Mouse (Mus musculus) thymus, postnatal 14 days (tissue): ENCODE data around the gene Rdh1.

Source experiments
- DNase-seq: peaks from one replicate; pipeline ENCODE4 v3.0.0; 2021

Gene Rdh1

DNA sequence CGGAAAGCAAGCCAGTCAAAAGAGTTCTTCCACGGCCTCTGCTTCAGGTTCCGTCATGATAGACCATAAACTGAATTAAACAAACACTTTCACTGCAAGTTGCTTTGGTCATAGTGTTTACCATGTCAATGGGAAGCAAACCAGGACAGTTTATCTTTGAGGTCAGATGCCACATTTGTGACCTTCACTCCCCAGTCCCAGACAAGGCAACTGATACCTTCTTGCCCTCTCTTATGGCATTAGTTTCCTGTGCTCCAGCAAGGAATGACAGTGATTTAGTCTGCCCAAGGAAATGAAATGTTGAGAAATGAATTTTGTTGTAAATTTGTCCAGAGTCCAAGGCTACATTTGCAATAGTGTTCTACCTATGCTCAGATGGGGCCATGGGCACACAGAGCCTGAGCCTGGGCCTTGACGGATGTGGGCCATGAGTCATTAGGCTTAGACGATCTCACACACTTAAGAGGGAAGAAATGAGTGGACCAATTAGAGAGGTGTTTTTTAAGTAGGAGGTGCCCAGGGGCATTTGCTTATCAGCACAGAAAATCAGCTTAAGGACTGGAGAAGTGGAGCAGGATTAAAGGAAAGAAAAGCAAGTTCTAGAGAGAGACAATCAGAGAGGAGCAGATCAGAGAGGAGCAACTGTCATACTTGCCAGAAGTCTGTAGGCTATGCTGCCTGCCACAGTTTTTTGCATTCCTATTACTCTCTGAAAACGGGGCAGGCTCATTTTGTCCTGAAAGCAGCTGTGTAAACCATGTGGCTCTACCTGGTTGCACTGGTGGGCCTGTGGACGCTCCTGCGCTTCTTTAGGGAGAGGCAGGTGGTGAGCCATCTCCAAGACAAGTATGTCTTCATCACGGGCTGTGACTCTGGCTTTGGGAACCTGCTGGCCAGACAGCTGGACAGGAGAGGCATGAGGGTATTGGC lies at the start of gene Rdh1, which contains the start of gene Rdh16f1:
Gene Rdh1 (plus strand): TSS at position 541 of the 930 bp plus-strand sequence.
Gene Rdh16f1 (plus strand): TSS at position 607 of the 930 bp plus-strand sequence.
- DNase-seq, result no peak

- DNase-seq, result no peak
Observed at GRCm38 (mm10) chr10:127710331-127710730, 49.2 kb upstream of the Rdh1 start.

DNA sequence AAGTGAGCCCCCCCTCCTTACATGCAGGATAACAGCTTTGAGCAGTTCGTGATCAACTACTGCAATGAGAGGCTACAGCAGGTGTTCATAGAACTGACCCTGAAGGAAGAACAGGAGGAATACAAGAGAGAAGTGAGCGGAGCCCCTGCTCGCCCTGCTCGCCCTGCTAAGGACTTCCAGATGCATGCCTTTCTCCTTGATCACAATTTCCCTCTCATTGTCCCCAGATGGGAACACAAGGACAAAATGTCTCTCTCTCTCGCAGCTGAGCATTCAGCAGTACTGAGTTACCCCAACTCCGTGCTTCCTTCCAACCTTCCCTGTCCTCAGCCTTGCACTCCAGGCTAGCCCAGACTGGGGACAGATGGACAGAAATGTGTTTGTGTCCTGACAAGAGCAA lies 46.8 kb upstream of the Rdh1 start:
- no peak for DNase-seq

GRCm38 (mm10) chr10:127721671-127722418 lies 37.7 kb upstream of the Rdh1 start:
- DNase-seq, result no peak

DNA sequence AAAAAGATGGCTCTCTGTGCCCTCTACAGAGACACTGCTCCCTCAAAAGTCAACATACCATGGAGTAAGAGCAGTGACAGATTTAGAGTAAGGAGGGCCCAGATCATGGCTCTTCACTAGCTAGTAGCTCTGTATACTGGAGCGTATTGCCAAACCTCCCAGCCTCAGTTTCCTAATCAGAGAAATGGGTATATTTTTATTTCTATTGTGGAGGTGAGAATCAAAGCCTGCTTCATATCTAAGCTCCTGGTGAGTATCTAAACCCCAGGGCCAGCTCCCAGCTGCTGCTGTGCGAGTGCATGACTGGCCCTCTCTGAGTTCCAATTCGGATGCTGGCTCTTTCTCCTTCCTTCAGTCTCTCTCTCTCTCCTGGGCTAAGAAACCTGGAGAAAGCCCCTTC lies 35.3 kb upstream of the Rdh1 start, which contains the start of gene Tac2:
Gene Tac2 (plus strand): TSS at position 301 of the 400 bp plus-strand sequence.
- DNase-seq, result no peak

- DNase-seq, result no peak
Observed at GRCm38 (mm10) chr10:127725136-127725535, 34.4 kb upstream of the Rdh1 start.

- DNase-seq, result no peak
Observed at GRCm38 (mm10) chr10:127728437-127728836, 31.1 kb upstream of the Rdh1 start.

DNA sequence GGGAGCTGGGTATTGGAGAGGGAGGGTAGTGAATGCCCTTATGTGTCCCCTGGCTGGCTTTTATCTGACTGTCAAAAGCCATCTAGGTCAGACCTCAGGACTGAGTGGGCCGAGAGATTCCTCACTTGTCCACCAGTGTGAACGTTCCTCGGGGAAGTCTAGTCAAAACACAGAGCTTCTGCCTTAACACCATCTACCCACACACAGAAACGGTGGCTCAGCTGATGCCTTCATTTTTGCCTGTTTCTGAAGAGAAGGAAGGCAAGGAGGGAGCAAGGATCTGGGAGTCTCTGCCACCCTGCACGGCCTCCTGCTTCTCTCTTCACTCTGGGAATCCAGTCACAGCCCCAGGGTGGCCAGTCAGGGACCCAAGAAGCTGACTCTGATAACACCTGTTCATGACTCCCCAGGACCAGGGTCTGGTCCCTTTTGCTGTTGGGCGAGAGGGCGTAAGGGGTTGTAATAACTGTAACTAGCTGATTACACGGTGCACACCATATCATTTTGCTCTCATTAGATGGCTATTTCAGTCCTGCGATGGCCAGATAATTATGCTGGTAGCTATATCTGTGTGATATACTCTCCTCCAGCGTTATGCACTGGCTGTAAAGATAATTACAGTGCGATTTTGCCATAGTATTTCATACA lies 29.1 kb upstream of the Rdh1 start:
- no peak for DNase-seq

- no peak for DNase-seq
Observed at GRCm38 (mm10) chr10:127730933-127731310, 28.6 kb upstream of the Rdh1 start.

DNA sequence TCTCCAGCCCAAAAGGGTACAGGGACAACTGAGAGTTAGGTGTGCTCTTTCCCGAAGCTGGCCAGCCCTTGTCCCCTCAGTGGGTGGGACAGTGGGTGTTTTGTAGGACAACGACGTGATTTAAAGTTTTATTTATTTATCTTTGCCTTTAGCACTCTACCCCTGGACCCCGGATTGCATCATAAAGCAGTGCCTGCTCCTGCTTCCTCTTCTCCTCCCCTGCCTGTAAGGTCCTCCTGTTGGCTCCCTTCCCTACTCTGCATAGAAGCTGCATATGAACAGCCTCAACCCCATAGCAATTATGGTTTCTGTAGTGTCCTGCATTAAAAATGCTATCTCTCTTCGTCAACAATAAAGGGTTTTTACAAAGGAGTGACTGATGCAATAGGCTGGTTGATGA lies 28.1 kb upstream of the Rdh1 start:
- no peak for DNase-seq

- DNase-seq, result no peak
Observed at GRCm38 (mm10) chr10:127734434-127734833, 25.1 kb upstream of the Rdh1 start.

DNA sequence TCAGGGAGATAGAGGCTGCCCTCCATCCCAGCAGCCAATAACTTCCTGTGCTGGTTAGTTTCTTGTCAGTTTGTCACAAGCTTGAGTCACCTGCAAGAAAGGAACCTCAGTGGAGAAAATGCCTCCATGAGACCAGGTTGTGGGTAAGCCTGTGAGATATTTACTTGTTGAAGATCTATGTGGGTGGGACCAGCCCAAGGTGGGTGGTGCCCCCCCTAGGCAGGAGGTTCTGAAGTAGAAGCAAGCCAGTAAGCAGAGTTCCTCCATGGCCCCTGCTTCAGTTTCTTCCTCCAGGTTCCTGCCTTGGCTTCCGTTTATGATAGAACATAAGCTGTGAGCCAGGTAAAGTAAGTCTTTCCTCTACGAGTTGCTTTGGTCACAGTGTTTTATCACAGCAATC lies 23.3 kb upstream of the Rdh1 start:
- DNase-seq, result no peak

DNA sequence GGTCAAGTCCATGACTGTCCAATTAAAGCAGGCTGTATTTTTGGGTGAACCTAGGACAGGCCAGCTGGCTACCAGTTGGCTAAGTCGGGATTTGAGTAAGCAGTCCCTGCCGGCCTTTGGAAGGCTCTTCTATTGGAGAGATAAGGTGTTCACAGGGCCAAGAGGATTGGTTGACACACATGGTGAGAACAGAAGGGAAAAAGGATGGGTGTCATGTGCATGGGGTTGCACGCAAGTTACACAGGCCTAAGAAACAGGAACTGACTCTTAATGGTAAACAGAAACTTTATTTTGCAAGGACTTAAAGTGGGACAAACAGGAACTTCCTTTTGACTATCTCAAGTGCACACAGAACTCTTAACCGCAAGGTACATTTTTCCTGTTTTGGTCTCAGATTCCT lies 22.6 kb upstream of the Rdh1 start:
- no peak for DNase-seq

GRCm38 (mm10) chr10:127737552-127737951 lies 22.0 kb upstream of the Rdh1 start:
- DNase-seq, result no peak

DNA sequence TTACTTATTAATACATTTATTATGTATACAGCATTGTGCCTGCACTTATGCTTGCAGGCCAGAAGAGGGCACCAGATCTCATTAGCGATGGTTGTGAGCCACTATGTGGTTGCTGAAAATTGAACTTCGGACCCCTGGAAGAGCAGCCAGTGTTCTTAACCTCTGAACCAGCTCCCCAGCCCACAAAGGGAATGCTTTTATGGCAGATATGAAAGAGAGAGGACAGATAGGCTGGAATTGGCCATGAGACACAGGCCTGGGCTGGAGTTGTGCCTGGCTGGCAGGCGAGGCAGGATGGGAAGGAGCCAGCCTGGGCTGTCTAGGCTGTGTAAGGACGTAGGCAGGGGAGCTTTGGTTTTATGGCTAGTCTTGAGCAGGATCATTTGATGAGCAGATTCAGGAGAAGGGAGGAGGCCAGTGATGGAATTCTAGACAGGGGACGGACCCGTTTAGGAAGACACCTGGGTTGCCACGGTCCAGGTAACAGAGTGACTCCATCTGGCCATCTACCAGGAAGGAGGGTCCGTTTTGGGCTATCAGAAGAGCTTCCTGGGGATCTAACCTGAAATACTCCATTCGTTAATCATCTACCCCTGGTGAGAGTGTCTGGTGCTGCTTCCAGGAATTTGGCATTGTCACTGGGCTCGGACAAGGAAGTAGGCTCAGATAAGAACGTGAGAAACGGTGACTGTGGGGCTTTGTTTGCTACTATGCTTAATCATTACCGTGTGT lies 21.2 kb upstream of the Rdh1 start:
- DNase-seq, result peak; percentile 53

DNA sequence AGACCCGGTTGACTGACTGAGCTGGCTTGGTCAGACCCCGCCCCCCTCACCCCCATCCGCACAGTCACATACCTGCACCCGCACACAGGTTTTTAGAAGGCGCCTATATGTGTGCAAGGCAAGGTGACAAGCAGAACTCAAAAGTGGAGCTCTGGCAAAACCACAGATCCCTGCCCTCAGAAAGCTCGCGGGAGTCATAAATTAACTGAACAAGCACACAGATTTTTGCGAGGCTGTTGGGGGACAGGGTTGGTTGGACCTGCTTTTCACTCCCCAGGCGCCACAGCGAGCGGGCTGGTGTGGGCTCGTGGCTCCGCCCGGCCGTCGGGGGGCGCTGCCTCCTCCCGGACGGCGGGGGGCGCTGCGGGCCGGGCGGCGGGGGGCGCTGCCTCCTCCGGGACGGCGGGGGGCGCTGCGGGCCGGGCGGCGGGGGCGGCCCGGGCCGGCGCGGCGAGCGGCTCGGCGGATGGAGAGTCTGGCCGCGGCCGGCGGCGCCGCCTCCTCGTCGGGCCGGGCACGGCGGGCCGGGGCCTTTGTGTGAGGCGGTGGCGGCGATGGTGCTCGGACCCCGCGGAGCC lies 20.3 kb upstream of the Rdh1 start, which contains the start of gene Zbtb39:
Gene Zbtb39 (plus strand): TSS at position 456 of the 578 bp plus-strand sequence.
- DNase-seq, result peak; percentile 85

- peak; percentile 57 for DNase-seq
Observed at GRCm38 (mm10) chr10:127739661-127740161, 19.8 kb upstream of the Rdh1 start.

- DNase-seq, result peak; percentile 58
Observed at GRCm38 (mm10) chr10:127744661-127745060, 14.9 kb upstream of the Rdh1 start.

GRCm38 (mm10) chr10:127745886-127746285 lies 13.6 kb upstream of the Rdh1 start:
- no peak for DNase-seq

DNA sequence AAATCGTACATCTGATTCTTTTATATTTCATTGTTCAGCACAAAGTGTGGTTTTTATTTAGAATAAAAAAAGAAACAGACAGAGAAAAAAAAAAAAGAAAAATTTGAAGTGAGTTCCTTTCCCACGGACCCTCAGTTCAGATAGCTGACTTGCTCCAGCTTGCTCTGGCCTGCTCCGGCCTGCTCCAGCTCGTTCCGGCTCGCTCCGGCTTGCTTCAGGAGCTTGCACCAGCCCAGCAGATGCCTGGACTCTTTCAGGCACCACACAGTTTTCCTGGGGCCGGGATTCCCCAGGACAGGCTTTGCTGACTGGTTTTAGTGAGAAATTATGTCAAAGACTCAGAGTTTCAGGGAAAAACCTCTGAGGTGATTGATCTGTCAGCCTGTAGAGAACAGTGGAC lies 12.3 kb upstream of the Rdh1 start:
- DNase-seq, result no peak

DNA sequence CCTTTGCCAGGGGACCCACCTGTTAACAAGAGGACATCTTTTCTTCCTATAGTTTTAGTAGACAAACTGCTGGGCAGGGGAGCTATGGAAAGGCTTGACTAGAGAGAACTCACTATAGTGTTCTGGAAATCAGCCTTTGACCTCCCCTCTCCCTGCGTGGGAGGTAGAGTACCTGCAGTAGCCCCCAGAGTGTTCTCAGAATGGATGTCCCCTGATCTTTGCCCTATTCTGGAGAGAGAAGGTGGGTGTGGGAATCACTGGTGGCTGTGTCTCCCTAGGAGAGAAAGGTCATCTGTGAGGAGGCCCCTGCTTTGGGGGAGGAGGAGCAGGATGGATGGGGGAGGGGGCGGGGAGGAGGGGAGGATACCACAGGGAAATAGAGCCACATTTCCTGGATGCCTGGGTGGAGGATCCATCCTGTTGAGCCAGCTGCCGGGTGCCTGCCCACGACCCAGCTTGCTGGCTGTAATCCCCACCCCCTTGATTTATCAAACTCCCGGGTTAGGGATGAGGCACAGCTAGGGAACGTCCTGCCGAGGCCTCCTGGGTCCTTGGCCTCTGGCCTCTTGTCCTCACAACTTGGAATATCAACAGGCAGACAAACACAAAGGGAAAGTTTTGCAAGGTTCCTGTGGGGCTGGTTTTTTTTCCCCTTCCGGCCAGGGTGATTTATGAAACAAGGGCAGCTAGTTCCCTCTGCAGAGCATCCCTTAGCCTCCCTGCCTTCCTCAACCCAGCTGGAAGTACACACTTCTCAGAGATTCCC lies 10.5 kb upstream of the Rdh1 start:
- no peak for DNase-seq
